Mouse (Mus musculus) left cerebral cortex, adult 2 months (tissue): ENCODE results near the gene Hes7. TPM values are rescaled to one million over a fixed set of nuclear protein-coding genes. Genes with fewer than 3 reads are reported as not detected.

Experiments used
- DNase-seq, 2 experiments: peaks; one replicate each; pipeline ENCODE4 v3.0.0; 2021 to 2022; ENCODE audit warnings: low spot score in 2 of 2, mixed read lengths in 1 of 2; ENCODE audit errors: extremely low spot score in 1 of 2
- H3K27ac ChIP-seq: fragments of 200-600 bp; 2 replicates; pipeline ENCODE4 v1.8.1; 2022
- H3K4me3 ChIP-seq: fragments of 200-600 bp; 2 replicates; pipeline ENCODE4 v1.8.1; 2022
- CTCF ChIP-seq: fragments of 200-600 bp; IDR thresholded peaks from 2 replicates; pipeline ENCODE4 v1.8.1; 2022; ENCODE audit warnings: antibody characterized with exemption, mild to moderate bottlenecking, moderate library complexity
- intact Hi-C: fragments of 180-260 bp; cut with DNase I; formaldehyde crosslinking; loops from one replicate; pipeline ENCODE4 v1.15.1; 2025
- total RNA-seq, 2 experiments: library from RNA; stranded (reverse); gene quantifications; 2 replicates each; pipeline ENCODE4 v1.2.3; 2021

The Hes7 gene
- total RNA-seq, 2 experiments from 2014 or later, result 0.57 to 0.82 TPM

DNA sequence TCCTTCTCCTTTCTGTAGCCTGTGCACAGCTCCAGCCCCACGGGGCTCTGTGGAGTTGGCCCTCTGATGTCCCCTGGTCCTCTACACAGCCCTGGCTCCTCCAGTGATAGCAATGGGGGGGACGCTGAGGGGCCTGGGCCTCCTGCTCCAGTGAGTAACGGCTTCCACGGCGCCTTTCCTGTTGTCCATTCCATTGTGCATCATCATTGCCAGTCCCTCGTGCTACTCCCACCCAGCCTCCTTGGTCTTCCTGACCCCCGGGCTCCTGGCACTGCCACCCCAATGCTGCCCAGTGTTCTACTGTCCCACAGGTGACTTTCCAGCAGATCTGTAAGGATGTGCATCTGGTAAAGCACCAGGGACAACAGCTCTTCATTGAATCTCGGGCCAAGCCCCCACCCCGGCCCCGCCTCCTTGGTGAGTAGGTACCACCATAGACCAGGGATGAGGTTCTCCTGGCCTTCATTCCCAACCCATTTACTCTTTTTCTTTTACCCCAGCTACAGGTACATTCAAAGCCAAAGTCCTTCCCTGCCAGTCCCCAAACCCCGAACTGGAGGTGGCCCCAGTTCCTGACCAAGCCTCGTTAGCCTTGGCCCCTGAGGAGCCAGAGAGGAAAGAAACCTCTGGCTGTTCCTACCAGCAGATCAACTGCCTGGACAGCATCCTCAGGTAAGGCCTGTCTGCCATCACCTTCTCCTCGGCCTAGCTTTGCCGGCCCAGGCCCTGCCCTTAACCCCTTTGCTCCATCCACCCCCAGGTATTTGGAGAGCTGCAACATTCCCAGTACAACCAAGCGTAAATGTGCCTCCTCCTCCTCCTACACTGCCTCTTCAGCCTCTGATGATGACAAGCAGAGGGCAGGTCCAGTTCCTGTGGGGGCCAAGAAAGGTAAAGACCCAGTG, 16.4 kb upstream of the Hes7 start:
- intact Hi-C loops, result no loop called here
- no peak for DNase-seq
- no peak for TF ChIP-seq CTCF
- Histone ChIP-seq H3K27ac (peak overlapping the region; percentile 36; the same call in 1 of the 2 replicates), H3K4me3 (no peak overlapping the region)

DNA sequence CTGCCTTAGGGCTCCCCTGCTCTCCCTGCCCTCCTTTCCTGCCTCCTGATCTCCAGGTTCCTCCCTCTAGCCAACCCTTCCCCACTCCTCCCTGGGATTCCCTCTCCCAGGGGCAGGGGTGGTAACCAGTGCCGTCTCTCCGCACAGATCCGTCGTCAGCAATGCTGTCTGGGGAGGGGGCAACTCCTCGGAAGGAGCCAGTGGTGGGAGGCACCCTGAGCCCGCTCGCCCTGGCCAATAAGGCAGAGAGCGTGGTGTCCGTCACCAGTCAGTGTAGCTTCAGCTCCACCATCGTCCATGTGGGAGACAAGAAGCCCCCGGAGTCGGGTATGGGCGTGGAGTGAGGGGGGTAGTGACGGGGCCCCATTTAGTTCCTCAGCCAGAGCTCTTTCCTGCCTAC, 15.7 kb upstream of the Hes7 start:
- intact Hi-C loops, result no loop called here
- Histone ChIP-seq H3K4me3 (no peak overlapping the region), H3K27ac (no peak overlapping the region)
- DNase-seq, result no peak
- no peak for TF ChIP-seq CTCF

DNA sequence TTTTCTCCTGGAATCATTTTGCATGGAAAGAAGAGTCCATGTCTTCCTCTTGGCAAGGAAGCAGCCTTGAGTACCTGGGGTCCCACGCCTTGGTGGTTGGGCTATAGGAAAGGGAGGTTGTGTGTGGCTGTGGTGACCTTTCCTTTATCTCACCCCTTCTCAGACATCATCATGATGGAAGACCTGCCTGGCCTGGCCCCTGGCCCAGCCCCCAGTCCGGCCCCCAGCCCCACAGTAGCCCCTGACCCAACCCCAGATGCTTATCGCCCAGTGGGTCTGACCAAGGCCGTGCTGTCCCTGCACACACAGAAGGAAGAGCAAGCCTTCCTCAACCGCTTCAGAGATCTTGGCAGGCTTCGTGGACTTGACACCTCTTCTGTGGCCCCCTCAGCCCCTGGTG, 15.0 kb upstream of the Hes7 start:
- no peak for TF ChIP-seq CTCF
- intact Hi-C loops, result no loop called here
- DNase-seq, result no peak
- no peak overlapping the region for H3K27ac ChIP-seq
- no peak overlapping the region for H3K4me3 ChIP-seq

DNA sequence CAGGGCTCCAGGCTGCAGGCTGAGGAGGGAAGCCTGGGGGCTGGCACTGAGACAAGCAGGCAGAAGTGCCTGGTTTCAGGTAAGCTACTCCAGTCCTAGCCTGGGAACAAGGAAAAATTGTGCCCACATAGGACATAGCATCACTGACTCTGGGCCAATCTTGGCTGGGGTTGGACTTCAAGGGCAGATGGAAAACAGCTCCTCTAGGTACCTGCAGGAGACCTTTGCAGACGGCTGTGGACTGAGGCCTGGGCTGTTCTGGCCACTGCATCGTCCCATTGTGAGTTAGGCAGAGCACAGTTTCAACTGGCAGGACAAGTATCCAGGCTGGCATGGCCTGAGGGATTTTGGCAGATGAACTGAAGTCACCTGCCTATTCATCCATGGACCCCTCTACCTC, 14.4 kb upstream of the Hes7 start:
- DNase-seq, result no peak
- TF ChIP-seq CTCF, result no peak
- no peak overlapping the region for H3K4me3 ChIP-seq
- H3K27ac ChIP-seq, result no peak overlapping the region
- intact Hi-C loops, result no loop called here

DNA sequence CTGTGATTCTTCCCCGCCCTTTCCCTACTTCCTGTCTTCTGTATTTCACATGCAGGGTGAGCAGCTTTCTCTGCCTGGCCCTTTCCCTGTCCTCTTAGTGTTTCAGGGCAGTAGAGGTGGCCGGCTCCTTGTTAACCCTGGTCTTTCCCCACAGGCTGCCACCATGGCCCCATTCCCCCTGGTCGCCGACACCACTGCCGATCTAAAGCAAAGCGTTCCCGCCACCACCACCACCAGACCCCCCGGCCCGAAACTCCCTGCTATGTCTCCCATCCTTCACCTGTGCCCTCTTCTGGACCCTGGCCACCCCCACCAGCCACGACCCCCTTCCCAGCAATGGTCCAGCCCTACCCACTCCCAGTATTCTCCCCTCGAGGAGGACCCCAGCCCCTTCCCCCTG, 13.9 kb upstream of the Hes7 start:
- Histone ChIP-seq H3K4me3 (no peak overlapping the region), H3K27ac (no peak overlapping the region)
- TF ChIP-seq CTCF, result no peak
- peak in 1 of 2 experiments; percentile 10 for DNase-seq
- intact Hi-C loops, result no loop called here

DNA sequence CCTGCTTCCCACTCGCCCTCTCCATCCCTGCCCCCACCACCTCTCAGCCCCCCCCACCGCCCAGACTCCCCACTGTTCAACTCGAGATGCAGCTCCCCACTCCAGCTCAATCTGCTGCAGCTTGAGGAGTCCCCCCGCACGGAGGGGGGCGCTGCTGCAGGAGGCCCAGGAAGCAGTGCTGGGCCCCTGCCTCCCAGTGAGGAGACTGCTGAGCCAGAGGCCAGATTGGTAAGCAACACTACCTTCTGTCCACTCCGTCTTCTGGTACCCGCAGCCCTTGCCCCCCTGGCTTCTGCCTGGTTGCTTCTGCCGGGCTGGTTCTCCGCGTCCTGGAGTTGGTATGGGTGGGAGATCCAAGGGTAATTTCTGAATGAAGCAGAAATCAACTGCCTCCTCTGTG, 13.4 kb upstream of the Hes7 start:
- intact Hi-C loops, result no loop called here
- TF ChIP-seq CTCF, result no peak
- H3K4me3 ChIP-seq, result no peak overlapping the region
- DNase-seq, result no peak
- no peak overlapping the region for H3K27ac ChIP-seq

DNA sequence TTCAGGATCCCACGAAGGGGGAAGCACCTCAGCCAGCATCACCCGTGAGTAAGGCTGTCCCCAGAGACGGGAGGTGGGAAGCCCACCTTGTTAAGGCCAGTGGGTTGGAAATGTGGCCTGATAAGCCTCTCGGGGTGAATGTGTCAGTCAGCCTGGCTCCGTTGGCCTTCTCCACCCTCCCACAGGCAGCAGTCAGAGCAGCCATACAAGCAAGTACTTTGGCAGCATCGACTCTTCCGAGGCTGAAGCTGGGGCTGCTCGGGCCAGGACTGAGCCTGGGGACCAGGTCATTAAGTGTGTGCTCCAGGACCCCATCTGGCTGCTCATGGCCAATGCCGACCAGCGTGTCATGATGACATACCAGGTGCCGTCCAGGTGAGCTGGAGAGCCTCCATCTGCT, 12.5 kb upstream of the Hes7 start:
- Histone ChIP-seq H3K27ac (no peak overlapping the region), H3K4me3 (no peak overlapping the region)
- DNase-seq, result no peak
- no peak for TF ChIP-seq CTCF
- intact Hi-C loops, result no loop called here

DNA sequence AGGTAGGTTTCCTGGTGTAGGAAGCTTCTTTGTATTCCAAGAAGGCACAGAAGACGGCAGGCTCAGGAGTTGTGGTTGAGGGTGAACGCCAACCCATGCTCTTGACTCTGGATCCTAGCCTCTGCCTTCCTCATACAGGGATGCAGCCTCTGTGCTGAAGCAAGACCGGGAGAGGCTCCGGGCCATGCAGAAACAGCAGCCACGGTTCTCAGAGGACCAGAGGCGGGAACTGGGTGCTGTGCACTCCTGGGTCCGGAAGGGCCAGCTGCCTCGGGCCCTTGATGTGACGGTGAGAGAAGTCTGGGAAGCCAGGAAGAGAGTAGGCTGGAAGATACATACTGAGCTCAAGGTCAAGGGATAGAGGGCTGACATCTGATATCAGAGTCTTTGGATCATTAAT, 12.0 kb upstream of the Hes7 start:
- DNase-seq, result no peak
- intact Hi-C loops, result no loop called here
- no peak overlapping the region for H3K27ac ChIP-seq
- H3K4me3 ChIP-seq, result no peak overlapping the region
- no peak for TF ChIP-seq CTCF

DNA sequence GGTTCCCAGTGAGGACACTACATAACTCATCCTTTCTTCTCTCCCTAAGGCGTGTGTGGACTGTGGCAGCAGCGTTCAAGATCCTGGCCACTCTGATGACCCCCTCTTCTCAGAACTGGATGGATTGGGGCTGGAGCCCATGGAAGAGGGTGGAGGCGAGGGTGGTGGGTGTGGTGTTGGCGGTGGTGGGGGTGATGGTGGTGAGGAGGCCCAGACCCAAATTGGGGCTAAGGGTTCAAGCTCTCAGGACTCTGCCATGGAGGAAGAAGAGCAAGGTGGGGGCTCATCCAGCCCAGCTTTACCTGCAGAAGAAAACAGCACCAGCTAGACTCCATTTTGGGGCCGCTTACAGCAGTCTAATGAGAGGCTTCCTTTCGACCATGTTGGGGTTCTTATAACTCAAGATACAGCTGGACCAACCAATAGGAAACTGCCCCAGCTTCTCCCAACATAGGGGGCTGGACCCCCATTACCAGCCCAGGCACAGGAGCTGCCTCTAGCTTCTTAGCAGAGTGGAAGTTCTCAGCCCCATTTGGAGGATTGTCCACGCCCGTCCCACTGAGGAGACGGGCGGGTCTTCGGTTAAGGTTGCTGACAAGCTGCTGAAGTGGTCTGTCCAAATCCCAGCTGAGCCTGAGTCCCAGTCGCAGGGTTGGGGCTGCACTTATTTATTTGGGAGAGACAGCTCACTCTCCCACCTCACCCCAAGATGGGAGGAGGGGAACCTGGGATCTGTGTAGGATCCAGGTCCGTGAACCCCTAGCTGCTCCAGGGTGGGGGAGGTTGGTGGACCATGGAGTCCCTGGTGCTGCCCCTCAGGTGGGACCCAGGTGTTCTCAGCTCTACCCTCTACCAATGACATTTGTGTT, 10.9 kb upstream of the Hes7 start:
- DNase-seq, result no peak
- TF ChIP-seq CTCF, result no peak
- Histone ChIP-seq H3K27ac (no peak overlapping the region), H3K4me3 (no peak overlapping the region)
- intact Hi-C loops, result no loop called here

DNA sequence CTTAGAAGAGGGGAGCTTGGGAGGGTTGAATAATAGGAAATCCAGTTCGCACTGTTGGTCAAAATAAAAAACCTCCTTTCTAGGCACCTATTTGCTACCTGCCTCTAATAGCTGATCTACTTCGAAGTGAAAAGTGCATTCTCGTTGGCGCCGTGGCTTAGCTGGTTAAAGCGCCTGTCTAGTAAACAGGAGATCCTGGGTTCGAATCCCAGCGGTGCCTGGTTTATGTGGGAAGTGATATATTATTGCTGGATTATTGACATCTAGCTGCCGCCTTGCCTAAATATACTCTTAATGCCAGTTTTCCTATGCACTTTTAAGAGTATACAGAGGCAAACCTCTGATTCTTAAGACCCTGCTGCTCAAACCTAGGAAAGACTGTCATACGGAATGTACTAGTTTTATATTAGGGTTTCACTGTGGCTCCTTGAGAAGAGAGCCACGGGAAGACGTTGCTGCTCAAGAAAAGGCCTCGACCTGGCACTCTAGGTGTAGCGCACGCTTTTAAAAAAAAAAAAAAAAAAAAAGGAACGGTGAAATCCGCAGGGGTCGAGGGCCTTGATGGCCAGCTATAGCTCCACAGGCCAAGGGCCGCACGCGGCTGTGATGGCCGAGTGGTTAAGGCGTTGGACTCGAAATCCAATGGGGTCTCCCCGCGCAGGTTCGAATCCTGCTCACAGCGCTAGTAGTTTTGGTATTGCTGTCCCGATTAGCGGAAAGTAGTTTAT, 9.7 kb upstream of the Hes7 start:
- Histone ChIP-seq H3K4me3 (peak overlapping the region; percentile 48), H3K27ac (peak overlapping the region; percentile 4; the same call in 1 of the 2 replicates)
- peak; percentile 88 to 91 for DNase-seq
- TF ChIP-seq CTCF, result no peak
- intact Hi-C loops, result loop anchor here (1.0 kb wide), 1 partner anchor 8 kb away; no protein-coding TSS in a partner anchor

DNA sequence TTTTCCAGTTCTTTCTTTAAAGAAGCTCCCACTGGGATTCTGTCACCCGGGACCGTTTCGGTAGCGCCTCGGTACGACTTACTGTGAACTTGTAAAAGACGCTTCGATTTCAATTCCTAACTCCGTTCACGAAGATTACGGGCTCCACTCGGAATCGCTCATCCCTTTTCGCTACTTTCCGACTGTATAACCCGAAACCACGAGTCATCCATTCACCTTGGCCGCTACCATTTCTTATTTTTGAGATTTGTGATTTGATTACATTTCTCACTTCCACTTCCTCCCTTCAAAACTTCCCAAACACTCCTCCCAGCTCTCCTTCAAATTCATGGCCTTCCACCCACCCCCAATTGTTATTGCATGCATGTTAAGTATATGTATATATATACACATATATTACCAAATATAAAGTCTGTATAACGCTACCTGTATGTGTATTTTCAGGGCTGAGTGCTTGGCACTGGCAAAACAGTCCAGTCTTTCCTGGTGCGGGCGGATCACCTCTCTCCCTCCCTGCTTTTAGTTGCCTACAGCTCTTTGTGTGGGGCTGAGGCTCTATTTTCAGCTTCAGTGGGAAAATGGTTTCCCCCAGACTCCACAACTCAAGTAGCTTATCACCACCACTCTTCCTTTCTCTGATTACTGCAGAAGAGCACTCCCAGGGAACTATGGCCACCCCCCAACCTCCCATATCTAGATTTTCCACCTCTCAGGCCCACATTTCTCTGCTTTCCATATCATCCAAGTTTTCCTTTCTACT, 9.0 kb upstream of the Hes7 start:
- peak overlapping the region; percentile 4; the same call in 1 of the 2 replicates for H3K27ac ChIP-seq

More for the DNA sequence above, 9.0 kb upstream of the Hes7 start:
- H3K4me3 ChIP-seq, result peak overlapping the region; percentile 48
- DNase-seq, result no peak
- intact Hi-C loops, result no loop called here
- TF ChIP-seq CTCF, result no peak
